Mouse (Mus musculus) kidney, adult 8-10 months (tissue): Measurements from ENCODE around the gene Slco6d1.
"Not testable (repeated sequence)": the region's sequence is repeated elsewhere in the genome, so short reads cannot be mapped to it uniquely, and the experiment has no call there.

ENCODE experiments used
- DNase-seq, 2 experiments: peaks; one replicate each; pipeline ENCODE4 v3.0.0; 2022

Slco6d1 gene

DNA sequence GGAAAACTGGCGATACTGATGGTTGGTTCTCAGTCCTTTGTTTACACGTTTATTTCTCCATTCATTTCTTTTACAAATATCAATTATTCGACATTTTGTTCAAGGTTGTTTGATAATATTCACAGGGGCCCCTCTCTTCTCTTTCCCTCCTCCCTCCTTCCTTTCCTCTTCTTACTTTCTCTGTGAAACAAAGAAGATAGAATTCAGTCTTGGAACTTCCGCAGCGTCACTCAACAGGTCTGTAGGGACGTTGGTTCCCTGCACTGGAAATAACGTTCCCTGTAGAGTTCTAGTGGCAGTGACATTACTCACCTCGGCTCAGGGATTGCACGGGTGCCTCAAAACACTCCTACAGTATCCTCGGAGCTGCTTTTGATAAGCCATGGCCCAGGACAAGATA, at the start of gene Slco6d1:
Gene Slco6d1 (plus strand): TSS at position 301 of the 400 bp plus-strand sequence.
- no peak for DNase-seq

DNA sequence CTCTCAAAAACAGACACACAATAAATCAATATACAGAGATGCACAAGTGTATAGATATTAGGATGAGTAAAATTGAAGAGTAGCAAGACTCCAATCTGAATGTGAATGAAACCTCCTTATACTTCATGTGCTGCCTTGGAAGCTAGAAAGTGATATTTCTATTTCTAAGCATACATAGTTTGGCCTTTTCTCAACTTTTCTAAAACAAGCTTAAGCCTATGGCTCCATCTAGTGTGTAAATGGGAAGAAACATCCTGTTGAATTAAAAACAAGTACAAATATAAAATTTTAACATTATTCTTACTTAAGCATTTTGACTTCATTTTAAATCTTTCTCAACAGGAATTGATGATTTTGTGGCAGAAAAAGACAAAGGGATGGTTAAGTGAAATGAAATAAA, 28.9 kb upstream of the Slco6d1 start:
- DNase-seq, result no peak

DNA sequence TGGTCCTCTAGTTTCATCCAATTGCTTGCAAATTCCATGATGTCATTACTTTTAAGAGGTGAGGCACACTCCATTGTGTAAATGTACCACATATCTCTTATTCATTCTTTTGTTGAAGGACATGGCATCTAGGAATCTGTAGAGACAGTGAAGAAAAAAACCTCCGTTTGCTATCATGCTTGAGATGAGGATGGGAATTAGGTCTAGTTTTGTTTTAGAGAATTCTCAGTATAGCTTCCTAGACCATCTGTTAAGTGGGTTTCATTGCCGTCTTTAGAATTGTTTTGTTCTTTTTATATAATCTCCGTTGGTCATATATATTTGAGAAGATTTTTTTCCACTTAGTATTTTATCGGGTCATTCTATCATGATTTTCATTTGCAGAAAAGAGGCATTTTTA, 27.0 kb downstream of the Slco6d1 start:
- no peak for DNase-seq

DNA sequence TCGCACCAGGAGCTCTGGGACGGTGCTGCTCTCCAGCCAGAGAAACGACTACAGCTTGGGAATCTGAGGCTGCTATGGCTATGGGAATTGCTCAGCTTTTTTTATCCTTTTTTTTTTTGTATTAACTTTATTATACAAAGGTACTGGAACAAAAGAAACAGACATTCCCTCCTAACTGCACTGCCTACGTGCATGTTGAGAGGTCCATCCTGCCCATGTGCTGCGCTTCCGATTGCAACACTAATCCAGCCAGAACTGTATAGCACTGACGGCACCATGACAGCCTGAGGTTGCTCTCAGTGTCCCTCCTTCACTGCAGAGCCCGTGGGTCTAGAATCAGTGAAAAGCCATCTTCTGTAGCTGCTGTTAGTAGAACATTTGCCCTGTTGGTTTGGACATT, 38.3 kb downstream of the Slco6d1 start:
- not testable (repeated sequence) for DNase-seq

DNA sequence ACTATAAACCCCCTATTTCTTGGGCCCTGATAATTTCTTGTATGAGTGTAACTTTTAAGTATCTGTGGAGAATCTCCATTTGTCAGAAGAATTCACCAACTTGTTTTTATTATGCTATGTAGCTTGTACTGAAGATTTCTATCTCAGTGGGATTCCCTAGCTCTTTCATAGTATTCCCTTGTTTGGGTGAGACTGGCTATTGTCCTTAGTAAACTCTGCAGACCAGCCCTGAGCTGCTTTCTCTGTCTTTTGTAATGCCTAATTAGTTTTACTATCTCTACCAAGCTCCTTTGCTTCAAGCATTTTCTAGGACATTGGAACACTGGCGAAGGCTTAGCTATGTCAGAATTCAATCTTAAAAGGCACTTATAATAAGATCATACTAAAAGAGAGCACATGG, 55.5 kb downstream of the Slco6d1 start:
- not testable (repeated sequence) for DNase-seq

DNA sequence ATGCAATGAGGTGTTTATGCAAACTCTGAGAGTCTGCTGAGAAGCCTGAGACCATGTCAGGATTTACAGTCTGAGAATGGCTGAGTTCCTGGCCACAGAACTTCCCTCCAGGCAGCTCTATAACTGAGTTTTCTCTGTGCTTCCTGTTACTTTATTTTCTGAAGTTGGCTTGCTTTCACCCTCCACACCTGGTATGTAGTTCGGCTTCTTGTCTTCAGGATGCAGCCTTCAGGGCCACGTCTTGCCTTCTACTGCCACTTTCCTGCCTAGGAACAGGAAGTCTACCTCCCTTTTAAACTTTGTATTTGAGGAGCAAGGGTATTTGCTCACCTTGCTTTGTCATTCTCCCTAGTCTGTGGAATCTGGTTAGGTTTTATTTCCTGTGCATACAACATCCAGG, 58.3 kb downstream of the Slco6d1 start:
- DNase-seq, result no peak

DNA sequence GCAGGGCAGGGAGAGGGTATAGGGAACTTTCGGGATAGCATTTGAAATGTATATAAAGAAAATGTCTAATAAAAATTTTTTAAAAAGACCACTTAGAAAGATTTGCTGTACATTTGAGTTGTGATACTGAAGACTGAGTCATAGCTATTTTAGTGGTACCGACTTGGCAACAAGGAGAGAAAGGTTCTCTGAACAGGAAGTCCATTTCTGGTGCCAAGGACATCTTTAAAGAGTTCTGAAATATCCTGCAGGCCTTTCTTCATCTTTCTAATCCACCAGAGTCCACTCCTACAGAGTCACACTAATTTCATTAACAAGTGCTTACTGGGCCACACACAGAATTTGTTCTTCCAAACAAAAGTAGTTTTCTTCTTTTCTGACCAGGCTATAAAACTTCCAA, 85.1 kb downstream of the Slco6d1 start:
- no peak for DNase-seq

DNA sequence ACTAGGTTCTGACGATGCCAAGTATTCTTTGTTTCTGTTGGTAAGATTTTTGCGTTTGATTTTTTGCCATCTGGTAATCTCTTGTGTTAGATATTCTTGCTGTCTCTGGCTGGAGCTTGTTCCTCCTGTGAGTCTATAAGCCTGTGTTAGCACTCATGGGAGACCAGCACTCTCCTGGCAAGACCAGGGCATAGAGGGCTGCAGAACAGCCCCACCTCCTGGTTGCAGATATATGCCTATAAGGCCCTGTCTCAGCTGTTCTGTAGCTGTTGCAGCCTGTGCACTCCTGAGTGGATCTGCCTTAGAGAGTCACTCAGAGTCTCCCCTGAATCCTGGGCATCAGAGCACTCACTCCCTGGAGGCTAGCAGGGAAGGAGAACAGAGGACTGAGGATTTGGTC, 102.1 kb downstream of the Slco6d1 start:
- no peak for DNase-seq

DNA sequence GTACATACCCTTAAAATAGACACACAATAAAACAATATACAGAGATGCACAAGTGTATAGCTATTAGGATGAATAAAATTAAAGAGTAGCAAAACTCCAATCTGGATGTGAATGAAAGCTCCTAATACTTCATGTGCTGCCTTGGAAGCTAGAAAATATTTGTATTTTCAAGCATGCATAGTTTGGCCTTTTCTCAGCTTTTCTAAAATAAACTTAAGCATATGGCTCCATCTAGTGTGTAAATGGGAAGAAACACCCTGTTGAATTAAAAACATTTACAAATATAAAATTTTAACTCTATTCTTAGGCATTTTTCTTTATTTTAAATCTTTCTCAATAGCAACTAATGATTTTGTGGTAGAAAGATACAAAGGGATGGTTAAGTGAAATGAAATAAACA, 102.6 kb downstream of the Slco6d1 start:
- DNase-seq, result no peak

DNA sequence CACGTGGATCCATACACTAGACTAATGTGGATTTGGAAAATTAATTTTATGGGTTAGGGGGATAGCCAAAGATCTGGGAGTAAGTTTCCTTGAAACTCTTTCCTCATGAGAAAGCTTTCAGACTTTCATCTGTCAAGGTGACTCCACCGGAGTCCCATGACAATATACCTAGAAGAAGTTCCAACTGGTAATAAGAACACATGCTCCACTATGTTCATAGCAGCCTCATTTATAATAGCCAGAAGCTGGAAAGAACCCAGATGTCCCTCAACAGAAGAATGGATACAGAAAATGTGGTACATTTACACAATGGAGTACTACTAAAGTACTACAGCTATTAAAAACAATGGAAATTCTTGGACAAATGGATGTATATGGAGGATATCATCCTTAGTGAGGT, 107.4 kb downstream of the Slco6d1 start:
- DNase-seq, result not testable (repeated sequence)

DNA sequence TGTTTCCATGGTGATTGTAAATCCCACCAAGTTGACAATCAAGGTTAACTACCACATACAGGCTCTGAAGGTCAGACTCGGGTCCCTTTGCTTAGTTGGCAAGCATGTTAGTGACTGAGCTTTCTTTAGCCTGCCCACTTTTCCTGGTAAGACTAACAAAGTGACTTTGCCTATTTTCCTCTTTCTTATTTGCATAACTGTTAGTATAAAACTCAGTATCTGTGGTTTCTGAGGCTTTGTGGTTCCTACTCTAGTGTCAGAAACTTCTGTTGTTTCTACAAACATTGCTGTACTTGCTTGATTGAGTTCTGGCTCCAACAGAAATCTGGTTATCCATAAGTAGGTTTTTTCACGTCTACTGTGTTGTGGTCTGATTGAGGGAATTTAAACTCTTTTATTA, 124.4 kb downstream of the Slco6d1 start:
- DNase-seq, result no peak

DNA sequence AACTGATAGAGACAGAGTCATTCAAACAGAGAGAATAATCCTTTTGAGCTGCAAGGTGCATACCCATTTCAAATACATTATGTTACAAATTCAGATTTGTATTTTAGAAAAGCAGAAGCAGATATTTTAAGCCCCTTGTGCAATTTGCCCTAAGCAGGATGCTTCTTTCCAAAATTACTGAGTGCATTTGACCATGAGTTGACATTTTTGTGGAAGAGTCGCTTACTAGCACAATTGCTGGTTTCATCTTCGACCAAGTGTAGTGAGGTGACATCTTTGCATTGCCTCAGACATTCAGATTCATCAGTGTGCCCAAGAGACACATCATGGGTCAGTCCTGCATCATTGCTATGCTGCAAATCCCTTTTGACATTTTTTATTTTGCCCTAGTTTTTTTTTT, 133.5 kb downstream of the Slco6d1 start:
- DNase-seq, result no peak

DNA sequence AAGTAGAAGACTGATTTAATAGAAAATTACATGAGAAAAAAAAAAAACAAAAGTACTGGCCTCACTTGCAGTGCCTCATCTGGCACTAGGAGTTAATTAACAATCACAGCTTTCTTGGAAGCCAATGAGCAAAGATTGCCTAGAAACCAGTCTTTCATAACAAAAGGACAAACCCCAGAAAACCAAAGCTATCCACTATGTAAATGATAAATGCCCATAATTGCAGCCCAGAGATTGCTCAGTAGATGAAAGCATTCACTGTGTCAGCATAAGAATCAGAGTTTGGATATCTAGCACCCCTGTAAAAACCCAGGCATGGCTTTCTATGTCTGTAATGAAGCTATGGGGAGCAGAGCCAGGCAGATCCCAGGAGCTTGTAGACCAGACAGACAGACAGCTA, 144.8 kb downstream of the Slco6d1 start:
- no peak for DNase-seq
